Mouse (Mus musculus) MEL (cell line): ENCODE measurements around the gene Olfr381.

ENCODE experiments used
- EP300 ChIP-seq, 2 experiments: IDR thresholded peaks; 2 replicates each; pipeline ENCODE4 v1.6.1; 2011; ENCODE audit warnings: improper control_type of control experiment in 2 of 2, low read length in 2 of 2, low read depth in 1 of 2, mild to moderate bottlenecking in 1 of 2
- MAZ ChIP-seq: IDR thresholded peaks from 2 replicates; pipeline ENCODE4 v1.6.1; 2012; ENCODE audit warnings: low read depth, mild to moderate bottlenecking, inconsistent platforms, low read length, improper control_type of control experiment
- NELFE ChIP-seq: IDR thresholded peaks from 2 replicates; pipeline ENCODE4 v1.6.1; 2011; ENCODE audit warnings: low read depth, low read length, improper control_type of control experiment
- POLR2A ChIP-seq, 2 experiments: IDR thresholded peaks; 2 replicates each; pipeline ENCODE4 v1.6.1; 2011 to 2012; ENCODE audit warnings: low read length in 2 of 2, mild to moderate bottlenecking in 2 of 2, control low read depth in 1 of 2, improper control_type of control experiment in 1 of 2, low read depth in 1 of 2, moderate library complexity in 1 of 2; ENCODE audit not compliant: control insufficient read depth in 1 of 2, insufficient read depth in 1 of 2, poor library complexity in 1 of 2

GRCm38 (mm10) chr11:73517097-73517496 is 25.7 kb upstream of the Olfr381 start, which contains the start of gene Olfr382:
- TF ChIP-seq POLR2A (IDR thresholded peaks at IDR 0.05; ENCODE audit: control insufficient read depth in 1 of 2, insufficient read depth in 1 of 2, low read depth in 1 of 2, low read length in 2 of 2, poor library complexity in 1 of 2) (no peak), EP300 (IDR thresholded peaks at IDR 0.05; ENCODE audit: low read depth in 1 of 2, low read length in 2 of 2) (no peak), MAZ (no peak), NELFE (no peak)
